Mouse (Mus musculus): Measurements from ENCODE around the gene Cdc42ep1.

- TF ChIP-seq CTCF (IDR thresholded peaks at IDR 0.05; ENCODE audit: low read depth, low read length) (no peak), POLR2A (IDR thresholded peaks at IDR 0.05; ENCODE audit: extremely low read depth, insufficient read depth, low read length) (no peak)
Measured at GRCm38 (mm10) chr15:78813603-78814002, 28.8 kb upstream of the Cdc42ep1 start.
